Mouse (Mus musculus) central nervous system, embryonic 11.5 days (tissue): ENCODE measurements around the gene Hnrnpa0. TPM values are rescaled to one million over a fixed set of nuclear protein-coding genes. Genes with fewer than 3 reads are reported as not detected.

ENCODE experiments used
- polyA plus RNA-seq: library from polyadenylated mRNA; depleted of rRNA; stranded (reverse); fragments of >200 nt; gene quantifications from 2 replicates; pipeline ENCODE4 v1.2.3, GENCODE M21; 2012; rRNA removed

Hnrnpa0 gene
- 354 and 663 TPM in 2 replicates for polyA plus RNA-seq

GRCm38 (mm10) chr13:58128396-58128767, at the start of gene Hnrnpa0:
Gene Hnrnpa0, minus strand, starts transcription at chr13:58128556.

GRCm38 (mm10) chr13:58157447-58158098, 29.2 kb upstream of the Hnrnpa0 start, which contains the start of gene Idnk:
Gene Idnk, plus strand, starts transcription at chr13:58157649.

GRCm38 (mm10) chr13:58113061-58113900, 15.1 kb downstream of the Hnrnpa0 start, which contains the start of gene Klhl3:
Gene Klhl3, minus strand, starts transcription at chr13:58113592.

Other genes with a start within 250 kb of the Hnrnpa0 start
- gene Spock1, start 220.2 kb downstream of the Hnrnpa0 start, polyA plus RNA-seq = 11.9 and 14.7 TPM in 2 replicates
- 2.8 and 3.3 TPM in 2 replicates for gene Klhl3, start 15.0 kb downstream of the Hnrnpa0 start, polyA plus RNA-seq
- gene Idnk, start 29.1 kb upstream of the Hnrnpa0 start, polyA plus RNA-seq = 26.0 and 52.7 TPM in 2 replicates
- 58.6 and 88.6 TPM in 2 replicates for gene Ubqln1, start 87.1 kb upstream of the Hnrnpa0 start, polyA plus RNA-seq
- gene Gkap1, start 147.1 kb upstream of the Hnrnpa0 start, polyA plus RNA-seq = 37.1 and 44.9 TPM in 2 replicates
- gene Kif27, start 230.6 kb upstream of the Hnrnpa0 start, polyA plus RNA-seq = 1.3 and 4.7 TPM in 2 replicates